Mouse (Mus musculus): ENCODE data around the gene Braf.

Braf gene

DNA sequence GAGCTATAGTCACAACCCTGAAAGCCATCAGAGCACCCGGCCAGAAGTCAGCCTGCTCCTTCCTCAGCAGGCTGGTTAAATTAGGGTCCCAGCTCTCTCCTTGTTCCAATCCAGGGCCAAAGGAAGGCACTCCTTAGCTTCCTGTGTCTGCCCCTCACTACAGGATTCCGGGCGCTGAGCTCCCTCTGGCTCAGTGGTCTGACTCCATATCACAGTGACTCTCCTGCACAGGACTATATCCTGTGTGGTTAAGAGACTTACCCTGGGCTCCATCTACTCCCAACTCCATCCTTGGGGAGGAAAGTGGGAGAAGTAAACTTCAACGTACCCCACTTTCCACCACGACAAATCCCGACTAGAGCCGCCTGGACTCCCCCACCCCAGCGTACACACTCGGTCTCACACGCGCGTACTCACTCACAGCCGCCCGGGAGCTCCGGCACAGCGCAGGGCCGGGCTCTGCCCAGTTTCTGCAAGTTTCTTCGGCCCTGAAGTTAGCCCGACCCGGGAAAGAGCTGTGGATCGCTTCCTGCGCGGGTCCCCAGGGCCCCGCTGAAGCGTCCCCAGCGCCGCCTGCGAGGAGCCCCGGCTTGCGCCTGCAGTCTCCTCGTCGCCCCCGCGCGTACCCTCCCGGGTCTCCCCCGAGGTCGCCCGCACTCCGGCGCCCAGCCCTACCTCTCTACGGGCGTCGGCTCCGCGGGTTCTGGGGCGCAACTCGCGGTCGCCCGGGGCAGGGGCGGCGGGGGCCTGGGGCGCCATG is 168.2 kb downstream of the Braf start:
- no peak for DNase-seq (ENCODE audit: low spot score)

DNA sequence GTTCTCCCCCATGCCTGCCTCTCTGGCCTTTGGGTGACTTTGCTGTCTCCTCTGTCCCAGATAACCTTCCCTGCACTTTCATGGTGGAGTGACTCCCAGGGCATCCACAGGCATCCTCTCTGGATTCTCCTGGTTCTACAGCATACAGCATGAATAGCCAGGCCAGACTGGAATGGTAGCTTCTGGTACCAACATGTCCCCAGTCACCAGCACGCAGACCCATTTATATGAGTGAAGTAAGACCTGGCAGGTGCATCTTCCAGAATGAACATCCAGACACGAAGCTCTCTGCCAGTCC is 169.7 kb downstream of the Braf start:
- no peak for DNase-seq (ENCODE audit: low spot score)

DNA sequence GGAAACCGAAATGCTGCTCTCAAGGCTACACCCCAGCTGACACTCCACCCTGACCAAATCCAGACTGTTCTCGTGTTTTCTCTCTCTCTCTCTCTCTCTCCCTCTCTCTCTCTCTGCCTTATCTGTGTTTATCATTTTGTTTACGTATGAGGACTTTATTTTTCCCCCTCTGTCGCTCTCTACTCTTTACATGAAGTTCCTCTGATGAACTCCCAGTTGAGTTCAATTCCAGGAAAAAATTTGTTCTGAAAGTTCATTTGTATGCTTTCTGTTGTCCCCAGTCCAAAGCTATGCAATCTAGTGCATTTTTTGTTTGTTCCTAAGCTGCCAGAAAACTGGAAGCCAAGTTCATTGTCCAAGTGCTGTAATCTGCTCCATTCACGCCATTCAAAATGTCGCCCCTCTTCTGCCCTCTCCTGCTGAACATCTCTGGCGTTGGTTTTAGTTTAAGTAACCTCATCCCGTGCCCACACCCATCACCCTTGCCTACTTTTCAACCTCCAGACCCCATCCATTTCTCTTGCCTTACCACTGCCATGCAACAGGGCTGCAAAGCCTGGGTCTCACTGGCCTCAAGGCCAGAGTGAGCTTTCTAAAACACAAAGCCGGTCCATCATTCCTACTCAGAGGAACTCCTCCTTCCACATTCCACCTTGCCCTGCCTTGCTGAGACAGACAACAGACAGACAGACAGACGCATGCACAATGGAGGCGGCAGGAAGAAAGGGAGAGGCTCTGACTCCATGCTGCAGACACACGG is 170.2 kb downstream of the Braf start:
- DNase-seq (ENCODE audit: low spot score), result no peak
